Mouse (Mus musculus): ENCODE measurements at regions not wholly inside any gene's neighbourhood (a gene's known extent, or its start where the extent isn't known, plus 50 kb on each side); places are given as distances from the start of the nearest gene placed in this dataset.

DNA sequence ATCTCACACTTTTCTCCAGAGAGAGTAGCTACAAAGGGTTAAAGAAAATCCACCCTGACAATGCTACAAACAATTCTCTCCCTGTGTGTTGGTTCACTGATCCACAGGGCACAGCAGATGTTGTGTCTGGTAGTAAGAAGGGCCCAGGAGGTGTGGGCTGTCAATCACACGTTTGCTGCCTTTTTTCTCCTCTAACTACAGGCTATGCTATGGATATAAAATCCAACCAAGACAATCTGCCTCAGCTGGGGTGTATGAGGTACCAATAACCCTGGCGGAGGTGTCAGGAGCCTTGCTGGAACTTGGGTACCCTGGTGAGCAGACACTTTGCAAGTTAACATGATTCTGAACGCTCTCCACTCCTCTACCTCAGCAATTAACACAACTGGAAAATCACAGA lies 1002.1 kb upstream of the Pou3f2 start:
- ATAC-seq = peak; percentile 95
- H3K27me3 ChIP-seq = no peaks in the 10 kb centered on the region
- no peak overlapping the region for H3K4me3 ChIP-seq
- no peak overlapping the region for H3K9ac ChIP-seq
- no peaks in the 10 kb centered on the region for H3K9me3 ChIP-seq (replicated peaks)
- H3K36me3 ChIP-seq (ENCODE audit: poor library complexity, severe bottlenecking) = no peaks in the 10 kb centered on the region
- H3K27ac ChIP-seq = peak overlapping the region; percentile 73
- 12% methylated on average over 3 of the region's 3 CpGs for WGBS
- H3K4me2 ChIP-seq = no peak overlapping the region
- H3K4me1 ChIP-seq = peaks cover 7% of the 10 kb centered on the region

DNA sequence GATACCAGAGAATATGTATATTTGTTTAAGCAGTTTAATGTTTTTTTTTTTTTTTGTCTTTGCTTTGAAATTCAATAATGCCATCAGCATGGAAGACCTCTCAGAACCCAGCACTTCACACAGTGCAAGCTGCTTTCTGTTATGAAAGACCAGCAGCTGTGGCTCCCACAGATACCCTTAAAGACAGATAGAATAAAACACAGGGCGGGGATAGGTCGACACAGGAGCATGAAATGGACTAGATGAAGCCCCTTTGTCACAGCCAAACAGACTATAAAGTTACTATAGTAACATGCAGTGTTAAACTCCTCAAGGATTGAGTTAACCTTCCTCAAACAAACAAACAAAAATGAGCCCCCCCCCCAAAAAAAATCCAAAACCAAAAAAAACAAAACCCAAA lies 1003.1 kb upstream of the Pou3f2 start:
- Histone ChIP-seq H3K36me3 (ENCODE audit: poor library complexity, severe bottlenecking) (no peaks in the 10 kb centered on the region), H3K9ac (no peak overlapping the region), H3K4me2 (no peak overlapping the region), H3K27me3 (no peaks in the 10 kb centered on the region), H3K27ac (no peak overlapping the region), H3K4me3 (no peak overlapping the region), H3K4me1 (peaks cover 7% of the 10 kb centered on the region), H3K9me3 (replicated peaks) (no peaks in the 10 kb centered on the region)
- ATAC-seq = peak; percentile 66; the same call in 1 of the 2 replicates
- 9% methylated on average over 2 of the region's 2 CpGs for WGBS

DNA sequence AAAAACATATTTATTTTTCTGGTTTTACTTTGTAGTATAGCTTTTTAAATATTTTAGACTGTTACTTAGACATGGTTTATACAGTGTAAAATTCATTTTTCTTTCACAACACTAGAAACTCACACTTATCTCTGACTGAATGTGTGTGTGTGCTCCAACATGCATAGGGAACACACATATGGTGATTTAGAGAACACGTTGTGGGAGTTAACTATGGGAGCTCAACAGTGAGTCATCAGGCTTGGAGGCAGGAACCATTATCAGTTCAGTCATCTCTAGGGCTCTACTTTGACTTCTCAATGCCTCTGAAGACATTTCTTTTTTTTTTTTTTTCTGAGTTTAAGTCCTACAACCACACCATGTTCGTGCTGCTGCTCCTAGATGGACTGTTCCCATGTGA lies 997.5 kb upstream of the Mms22l start:
- no peaks in the 10 kb centered on the region for H3K27me3 ChIP-seq
- no peak overlapping the region for H3K27ac ChIP-seq
- H3K4me1 ChIP-seq = no peaks in the 10 kb centered on the region
- no peaks in the 10 kb centered on the region for H3K36me3 ChIP-seq (ENCODE audit: poor library complexity, severe bottlenecking)
- H3K4me3 ChIP-seq = no peak overlapping the region
- ATAC-seq = no peak
- H3K9me3 ChIP-seq (replicated peaks) = no peaks in the 10 kb centered on the region
- no peak overlapping the region for H3K9ac ChIP-seq
- WGBS = 80% methylated on average over 2 of the region's 2 CpGs
- no peak overlapping the region for H3K4me2 ChIP-seq

GRCm38 (mm10) chr4:23504770-23505420 lies 991.4 kb upstream of the Mms22l start:
- Histone ChIP-seq H3K9me3 (replicated peaks) (no peaks in the 10 kb centered on the region), H3K27me3 (no peaks in the 10 kb centered on the region), H3K36me3 (ENCODE audit: poor library complexity, severe bottlenecking) (no peaks in the 10 kb centered on the region), H3K4me3 (no peak overlapping the region), H3K4me1 (peaks cover 9% of the 10 kb centered on the region), H3K9ac (no peak overlapping the region), H3K4me2 (no peak overlapping the region), H3K27ac (no peak overlapping the region; the same call in 1 of the 2 replicates)
- 26% methylated on average over 6 of the region's 6 CpGs for WGBS
- ATAC-seq = peak; percentile 75

GRCm38 (mm10) chr4:23510873-23511272 lies 985.4 kb upstream of the Mms22l start:
- Histone ChIP-seq H3K4me3 (no peak overlapping the region), H3K4me2 (no peak overlapping the region), H3K9me3 (replicated peaks) (no peaks in the 10 kb centered on the region), H3K27ac (no peak overlapping the region), H3K36me3 (ENCODE audit: poor library complexity, severe bottlenecking) (no peaks in the 10 kb centered on the region), H3K27me3 (no peaks in the 10 kb centered on the region), H3K4me1 (peaks cover 22% of the 10 kb centered on the region), H3K9ac (no peak overlapping the region)
- 10% methylated on average over 4 of the region's 4 CpGs for WGBS
- peak; percentile 45 for ATAC-seq

DNA sequence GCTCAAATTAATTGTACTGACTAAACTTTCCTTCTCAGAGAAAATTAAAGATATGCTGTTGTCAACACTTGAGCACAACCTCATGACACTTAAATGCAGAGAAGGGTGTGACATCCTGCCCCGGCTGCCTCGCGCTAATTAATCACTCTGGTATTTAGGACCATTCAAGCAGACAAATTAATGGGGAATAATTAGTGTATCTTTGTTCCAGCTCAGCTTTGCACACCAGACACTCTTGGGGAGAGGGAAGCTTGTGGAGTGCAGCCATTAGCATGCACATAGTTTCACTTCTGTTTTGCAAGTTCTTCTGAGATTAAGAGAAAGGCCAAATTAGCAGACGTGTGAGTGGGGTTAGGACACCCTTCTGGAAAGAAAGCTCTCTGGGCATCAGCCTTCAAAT lies 984.2 kb upstream of the Mms22l start:
- peaks cover 22% of the 10 kb centered on the region for H3K4me1 ChIP-seq
- H3K4me3 ChIP-seq = no peak overlapping the region
- no peaks in the 10 kb centered on the region for H3K36me3 ChIP-seq (ENCODE audit: poor library complexity, severe bottlenecking)
- no peak overlapping the region for H3K27ac ChIP-seq
- ATAC-seq = peak; percentile 92
- no peak overlapping the region for H3K4me2 ChIP-seq
- H3K27me3 ChIP-seq = no peaks in the 10 kb centered on the region
- no peaks in the 10 kb centered on the region for H3K9me3 ChIP-seq (replicated peaks)
- WGBS = 8% methylated on average over 4 of the region's 4 CpGs
- H3K9ac ChIP-seq = no peak overlapping the region

DNA sequence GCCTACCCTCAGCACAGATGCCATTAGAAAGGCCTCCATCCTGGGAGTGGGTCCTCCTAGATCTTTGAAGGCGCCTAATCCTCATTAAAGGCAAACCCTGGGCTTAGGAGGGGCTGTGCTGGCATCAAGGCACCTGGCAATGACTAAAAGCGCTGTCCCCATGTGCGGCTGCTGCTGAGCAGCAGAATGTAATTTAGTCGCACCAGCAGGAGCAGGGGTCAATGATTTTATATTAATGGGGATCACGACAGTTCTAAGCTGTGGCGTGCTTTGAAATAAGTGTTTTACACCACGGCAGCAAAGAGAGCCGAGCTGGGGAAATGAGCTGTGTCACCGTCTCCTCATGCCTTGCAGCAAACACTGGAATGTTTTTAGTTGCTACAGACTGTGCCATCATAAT lies 982.3 kb upstream of the Mms22l start:
- Histone ChIP-seq H3K36me3 (ENCODE audit: poor library complexity, severe bottlenecking) (no peaks in the 10 kb centered on the region), H3K9ac (no peak overlapping the region)
- 4% methylated on average over 9 of the region's 9 CpGs for WGBS

More for the DNA sequence above, 982.3 kb upstream of the Mms22l start:
- Histone ChIP-seq H3K27ac (peak overlapping the region; percentile 61), H3K4me1 (peaks cover 22% of the 10 kb centered on the region), H3K9me3 (replicated peaks) (peaks cover 3% of the 10 kb centered on the region; the same call in 1 of the 2 replicates), H3K4me2 (peak overlapping the region; percentile 45), H3K4me3 (0 out of 2 replicates have a peak overlapping the region, but pooled peaks have one; percentile 12), H3K27me3 (no peaks in the 10 kb centered on the region)
- ATAC-seq = peak; percentile 72

Data from forebrain, embryonic 13.5 days (tissue).